Mouse (Mus musculus) frontal cortex, adult 2 months (tissue): Measurements from ENCODE around the gene Fbxo6. TPM values are rescaled to one million over a fixed set of nuclear protein-coding genes. Genes with fewer than 3 reads are reported as not detected.

ENCODE experiments used
- polyA plus RNA-seq: library from polyadenylated mRNA; depleted of rRNA; stranded (reverse); fragments of >200 nt; gene quantifications from 2 replicates; pipeline ENCODE4 v1.2.3, GENCODE M21; 2012; rRNA removed

Fbxo6 gene
- polyA plus RNA-seq, 1 experiment = 40.0 TPM

Other genes starting within 250 kb of the Fbxo6 start
- 100 and 102 TPM in 2 replicates for gene Mfn2, start 247.4 kb downstream of the Fbxo6 start, polyA plus RNA-seq
- 18.8 and 20.3 TPM in 2 replicates for gene Plod1, start 215.4 kb downstream of the Fbxo6 start, polyA plus RNA-seq
- gene 2510039O18Rik, start 211.2 kb downstream of the Fbxo6 start, polyA plus RNA-seq = 32.6 and 32.9 TPM in 2 replicates
- 0.15 and 0.16 TPM in 2 replicates for gene Nppb, start 166.4 kb downstream of the Fbxo6 start, polyA plus RNA-seq
- 13.9 and 14.6 TPM in 2 replicates for gene Nppa, start 151.4 kb downstream of the Fbxo6 start, polyA plus RNA-seq
- gene Clcn6, start 113.3 kb downstream of the Fbxo6 start, polyA plus RNA-seq = 42.8 and 46.9 TPM in 2 replicates
- gene Mthfr, start 113.1 kb downstream of the Fbxo6 start, polyA plus RNA-seq = 28.7 and 34.2 TPM in 2 replicates
- 7.5 and 9.6 TPM in 2 replicates for gene Agtrap, start 64.1 kb downstream of the Fbxo6 start, polyA plus RNA-seq
- 24.8 and 27.8 TPM in 2 replicates for gene Mad2l2, start 21.8 kb downstream of the Fbxo6 start, polyA plus RNA-seq
- 0.97 and 1.2 TPM in 2 replicates for gene Draxin, start 21.4 kb downstream of the Fbxo6 start, polyA plus RNA-seq
- gene Fbxo44, start 8.3 kb upstream of the Fbxo6 start, polyA plus RNA-seq = 206 and 213 TPM in 2 replicates
- gene Fbxo2, start 8.5 kb upstream of the Fbxo6 start, polyA plus RNA-seq = 105 and 116 TPM in 2 replicates
- 24.0 and 27.9 TPM in 2 replicates for gene Disp3, start 135.8 kb upstream of the Fbxo6 start, polyA plus RNA-seq